Mouse (Mus musculus): ENCODE measurements around the gene Uhrf1.

DNA sequence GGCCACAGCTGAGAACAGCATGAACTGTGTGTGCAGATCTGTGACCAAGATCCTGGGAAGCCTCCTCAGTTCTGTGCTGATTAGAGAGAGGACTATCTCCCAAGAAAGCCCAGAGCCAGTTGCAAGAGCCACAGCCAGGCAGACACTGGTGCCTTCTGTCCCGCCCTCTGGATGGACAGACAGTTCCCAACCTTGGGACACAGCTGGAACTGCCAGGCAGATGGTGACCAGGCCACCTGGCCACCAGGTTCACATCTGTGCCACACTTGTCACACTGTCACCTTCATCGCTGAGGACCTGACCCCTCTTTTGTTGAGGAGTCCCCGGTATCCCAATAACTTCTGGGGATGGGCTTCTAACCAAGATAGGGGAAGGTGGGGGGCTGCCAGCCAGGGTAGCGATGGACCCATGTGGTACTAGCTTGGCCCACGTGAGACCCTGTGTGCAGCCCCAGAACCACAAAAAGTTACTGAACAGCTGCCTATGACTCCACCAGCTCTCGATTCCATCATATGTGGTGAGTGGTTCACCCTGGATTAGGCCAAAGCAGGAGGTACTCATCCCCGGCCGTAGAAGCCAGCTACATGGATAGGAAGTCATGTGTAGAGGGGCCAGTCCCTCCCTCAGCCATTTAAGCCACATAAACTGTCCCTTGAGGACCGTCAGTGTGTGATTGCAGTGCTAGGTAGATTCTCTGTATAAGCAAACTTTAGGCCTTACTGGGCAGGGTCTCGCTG, 43.7 kb upstream of the Uhrf1 start:
- TF ChIP-seq POLR2A (IDR thresholded peaks at IDR 0.05; ENCODE audit: borderline replicate concordance, low read depth, low read length) (no peak), CTCF (IDR thresholded peaks at IDR 0.05; ENCODE audit: low read depth, low read length) (no peak)
